Mouse (Mus musculus) C2C12 (cell line): ENCODE results near the gene Gm12169.

Source experiments
- CTCF ChIP-seq: IDR thresholded peaks from one replicate; pipeline ENCODE4 v1.5.1; 2011; ENCODE audit not compliant: control insufficient read depth, insufficient read depth, insufficient read length
- MAX ChIP-seq: IDR thresholded peaks from one replicate; pipeline ENCODE4 v1.6.1; 2011; ENCODE audit warnings: mild to moderate bottlenecking, control low read depth
- MYOG ChIP-seq: IDR thresholded peaks from one replicate; pipeline ENCODE4 v1.6.1; 2011; ENCODE audit not compliant: control insufficient read depth, insufficient read length; ENCODE audit errors: extremely low read depth
- USF1 ChIP-seq: IDR thresholded peaks from one replicate; pipeline ENCODE4 v1.6.1; 2011; ENCODE audit warnings: low read depth, mild to moderate bottlenecking, control low read depth, moderate library complexity

DNA sequence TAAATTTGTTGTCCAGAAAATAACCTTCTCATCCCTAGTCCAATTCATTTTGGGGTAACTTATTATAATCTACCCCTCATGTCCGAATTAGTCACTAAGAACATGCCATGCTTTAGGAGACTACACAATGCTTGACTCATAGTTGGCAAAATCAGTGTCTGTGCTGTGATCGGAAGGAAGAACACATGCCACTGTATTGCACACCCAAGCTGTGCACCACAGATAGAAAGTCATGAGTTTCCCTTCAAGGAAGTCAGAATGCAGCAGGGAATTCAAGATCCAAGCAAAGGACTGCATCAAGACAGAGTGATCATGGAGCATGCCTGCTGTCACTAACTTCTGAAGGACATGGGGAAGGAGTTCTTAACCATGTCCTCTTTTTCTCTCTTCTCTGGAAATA, 35.4 kb upstream of the Gm12169 start:
- TF ChIP-seq CTCF: no peak
- no peak for TF ChIP-seq MAX
- no peak for TF ChIP-seq USF1
- TF ChIP-seq MYOG: no peak
